Mouse (Mus musculus) hindbrain, embryonic 15.5 days (tissue): ENCODE data around the gene Pik3cd. TPM values are rescaled to one million over a fixed set of nuclear protein-coding genes. Genes with fewer than 3 reads are reported as not detected.
"Not testable (repeated sequence)": the region's sequence is repeated elsewhere in the genome, so short reads cannot be mapped to it uniquely, and the experiment has no call there.

Experiments
- ATAC-seq: fragments of 200-750 bp; cut with Nextera tagmentation; 2 replicates; pipeline ENCODE4 v1.8.0; 2017; ENCODE audit warnings: low read depth, moderate number of reproducible peaks, moderate TSS enrichment; ENCODE audit not compliant: low FRiP score
- H3K27ac ChIP-seq: fragments of 300-500 bp; sonication (generic); replicated peaks from 2 replicates; pipeline ENCODE4 v1.5.1; 2015; ENCODE audit warnings: mild to moderate bottlenecking, inconsistent platforms
- H3K27me3 ChIP-seq: fragments of 300-500 bp; sonication (generic); 2 replicates; pipeline ENCODE4 v1.6.1; 2015; ENCODE audit warnings: control low read depth, inconsistent platforms
- H3K36me3 ChIP-seq: fragments of 300-500 bp; sonication (generic); 2 replicates; pipeline ENCODE4 v1.6.1; 2015; ENCODE audit warnings: control low read depth, inconsistent platforms
- H3K4me1 ChIP-seq: fragments of 300-500 bp; sonication (generic); replicated peaks from 2 replicates; pipeline ENCODE4 v1.6.1; 2015; ENCODE audit warnings: control low read depth, inconsistent platforms
- H3K4me2 ChIP-seq: fragments of 300-500 bp; sonication (generic); 2 replicates; pipeline ENCODE4 v1.6.1; 2015; ENCODE audit warnings: moderate library complexity, mild to moderate bottlenecking, inconsistent platforms
- H3K4me3 ChIP-seq: fragments of 300-500 bp; sonication (generic); 2 replicates; pipeline ENCODE4 v1.5.1; 2015; ENCODE audit warnings: mild to moderate bottlenecking, inconsistent platforms
- H3K9ac ChIP-seq: fragments of 300-500 bp; sonication (generic); 2 replicates; pipeline ENCODE4 v1.6.1; 2015; ENCODE audit warnings: inconsistent platforms
- H3K9me3 ChIP-seq: fragments of 300-500 bp; sonication (generic); 2 replicates; pipeline ENCODE4 v1.6.1; 2016; ENCODE audit warnings: control low read depth, inconsistent platforms
- WGBS: fragments of 180-500 bp; shearing (Covaris S2); methylation state at CpG from one replicate; pipeline ENCODE4 v1.1.7; 2015; 5-methylcytosine and 5-hydroxymethylcytosine counted together
- polyA plus RNA-seq: library from polyadenylated mRNA; unstranded; fragments of >200 nt; fragmentation: Nextera tagmentation; extraction: Ambion mirVana; gene quantifications from 2 replicates; pipeline ENCODE4 v1.2.1, GENCODE M21; 2015

Gene Pik3cd
- polyA plus RNA-seq, result 15.3 and 16.6 TPM in 2 replicates

- Histone ChIP-seq H3K27ac (no peak within 1 kb of the TSS), H3K36me3 (no peaks in the 10 kb centered on the region), H3K4me3 (no peak within 1 kb of the TSS), H3K27me3 (peaks cover 13% of the 10 kb centered on the region; the same call in 1 of the 2 replicates), H3K9ac (no peak within 1 kb of the TSS), H3K4me2 (no peak within 1 kb of the TSS), H3K9me3 (no peaks in the 10 kb centered on the region), H3K4me1 (peaks cover 10% of the 10 kb centered on the region)
- 74% methylated on average over 19 of the region's 19 CpGs for WGBS
- no peak for ATAC-seq
These were observed at the start of gene Pik3cd for GRCm38 (mm10) chr4:149702210-149702979. Gene Pik3cd (minus strand): TSS chr4:149702571.

DNA sequence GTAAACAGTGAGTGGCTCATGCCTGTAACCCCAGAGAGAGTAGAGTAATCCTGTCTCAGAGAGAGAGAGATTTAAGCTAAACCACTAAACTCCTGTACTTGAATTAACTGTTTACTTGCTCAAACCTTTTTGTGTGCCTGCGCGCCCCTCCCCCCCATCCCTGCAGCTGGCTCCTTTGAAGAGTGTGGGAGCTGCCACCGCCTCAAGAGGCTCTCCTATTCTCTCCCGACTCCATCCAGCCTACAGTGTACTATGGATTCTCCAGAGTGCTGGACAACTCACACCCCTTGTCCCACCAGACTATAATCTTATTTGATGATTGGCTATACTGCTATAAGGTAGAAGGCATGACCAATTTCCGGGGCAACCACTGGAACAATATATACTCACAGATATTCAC is 48.3 kb upstream of the Pik3cd start:
- no peak overlapping the region for H3K9ac ChIP-seq
- no peak for ATAC-seq
- no peaks in the 10 kb centered on the region for H3K27me3 ChIP-seq
- H3K4me3 ChIP-seq, result no peak overlapping the region
- peaks cover 16% of the 10 kb centered on the region for H3K36me3 ChIP-seq
- no peak overlapping the region for H3K4me2 ChIP-seq
- H3K4me1 ChIP-seq, result peaks cover 9% of the 10 kb centered on the region; the same call in 1 of the 2 replicates
- WGBS, result 40% methylated on average over 5 of the region's 5 CpGs
- H3K9me3 ChIP-seq, result no peaks in the 10 kb centered on the region
- no peak overlapping the region for H3K27ac ChIP-seq

GRCm38 (mm10) chr4:149749663-149750015 is 47.3 kb upstream of the Pik3cd start:
- not testable (repeated sequence) for H3K27ac ChIP-seq, H3K4me3 ChIP-seq, ATAC-seq, H3K9ac ChIP-seq, H3K4me1 ChIP-seq, H3K27me3 ChIP-seq, H3K4me2 ChIP-seq, H3K9me3 ChIP-seq
- H3K36me3 ChIP-seq, result peaks cover 21% of the 10 kb centered on the region
- 94% methylated on average over 3 of the region's 3 CpGs for WGBS

DNA sequence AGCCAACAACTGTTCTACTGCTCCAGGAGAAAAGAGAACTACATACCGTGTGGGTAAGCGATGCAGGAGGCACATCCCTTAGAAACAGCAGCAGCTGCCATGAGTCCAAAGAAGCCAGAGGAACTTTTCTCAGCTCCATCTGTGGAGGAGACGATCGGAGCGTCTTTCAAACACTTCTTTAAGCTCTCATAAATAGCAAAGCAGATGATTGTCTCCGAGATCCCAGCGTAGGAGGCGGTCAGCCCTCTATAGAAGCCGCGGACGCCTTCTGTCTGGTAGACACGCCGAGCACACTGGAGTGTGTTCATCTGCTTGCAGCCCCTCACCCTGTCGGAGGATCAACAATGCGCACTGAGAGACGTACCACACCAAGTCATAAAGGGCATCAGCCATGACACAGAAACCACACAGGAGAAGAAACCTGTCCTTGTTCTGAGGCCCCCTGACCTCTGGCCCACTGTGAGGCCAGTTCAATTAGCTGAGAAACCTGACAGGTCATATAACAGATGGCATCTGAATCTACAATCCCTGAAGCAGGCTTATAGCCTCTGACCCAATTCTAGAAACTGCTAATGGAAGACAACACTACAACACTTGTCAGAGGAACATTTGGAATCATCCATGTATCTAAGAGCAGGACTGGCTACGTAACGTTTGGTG is 46.8 kb upstream of the Pik3cd start:
- no peak for ATAC-seq
- 85% methylated on average over 18 of the region's 18 CpGs for WGBS

DNA sequence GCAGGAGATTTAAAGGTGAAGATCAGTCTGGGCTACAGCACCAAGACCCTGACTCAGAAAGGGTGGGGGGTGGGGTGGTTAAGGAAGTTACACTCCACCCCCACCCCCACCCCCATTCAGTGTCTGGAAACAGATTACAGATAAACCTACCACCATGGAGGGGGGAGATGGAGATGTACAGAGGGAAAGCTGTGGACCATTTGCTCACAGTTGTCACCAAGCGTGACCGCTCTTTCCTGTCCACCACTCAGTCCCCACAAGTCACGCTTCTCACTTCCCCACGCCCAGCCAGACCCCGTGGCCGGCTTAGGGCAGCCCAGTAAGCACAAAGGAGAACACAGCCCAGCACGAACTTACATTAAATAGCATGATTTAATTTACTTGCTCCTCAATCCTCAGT is 41.7 kb upstream of the Pik3cd start:
- 88% methylated on average over 7 of the region's 7 CpGs for WGBS
- ATAC-seq, result no peak
- H3K9ac ChIP-seq, result no peak overlapping the region
- no peaks in the 10 kb centered on the region for H3K27me3 ChIP-seq
- H3K27ac ChIP-seq, result no peak overlapping the region
- no peaks in the 10 kb centered on the region for H3K9me3 ChIP-seq
- no peak overlapping the region for H3K4me2 ChIP-seq
- peaks cover 39% of the 10 kb centered on the region for H3K36me3 ChIP-seq
- no peak overlapping the region for H3K4me3 ChIP-seq
- H3K4me1 ChIP-seq, result no peaks in the 10 kb centered on the region

More for the DNA sequence above, 46.8 kb upstream of the Pik3cd start:
- Histone ChIP-seq H3K4me3 (no peak overlapping the region), H3K9me3 (no peaks in the 10 kb centered on the region), H3K27ac (no peak overlapping the region), H3K9ac (no peak overlapping the region), H3K4me2 (no peak overlapping the region), H3K27me3 (no peaks in the 10 kb centered on the region), H3K4me1 (peaks cover 9% of the 10 kb centered on the region; the same call in 1 of the 2 replicates), H3K36me3 (peaks cover 24% of the 10 kb centered on the region)

- Histone ChIP-seq H3K9me3 (no peaks in the 10 kb centered on the region), H3K27ac (no peak overlapping the region), H3K4me3 (no peak overlapping the region), H3K36me3 (peaks cover 33% of the 10 kb centered on the region), H3K4me1 (peaks cover 9% of the 10 kb centered on the region), H3K4me2 (no peak overlapping the region), H3K9ac (no peak overlapping the region), H3K27me3 (no peaks in the 10 kb centered on the region)
- ATAC-seq, result no peak
- 94% methylated on average over 14 of the region's 14 CpGs for WGBS
These were observed 39.7 kb upstream of the Pik3cd start for GRCm38 (mm10) chr4:149742011-149742530.

- H3K36me3 ChIP-seq, result peaks cover 27% of the 10 kb centered on the region
- peaks cover 26% of the 10 kb centered on the region for H3K4me1 ChIP-seq
- no peak overlapping the region for H3K27ac ChIP-seq
- no peak overlapping the region for H3K4me3 ChIP-seq
- 90% methylated on average over 7 of the region's 7 CpGs for WGBS
- H3K9me3 ChIP-seq, result no peaks in the 10 kb centered on the region
- H3K27me3 ChIP-seq, result no peaks in the 10 kb centered on the region
- no peak overlapping the region for H3K4me2 ChIP-seq
- no peak overlapping the region for H3K9ac ChIP-seq
- no peak for ATAC-seq
These were observed 37.9 kb upstream of the Pik3cd start for GRCm38 (mm10) chr4:149740301-149740700.

DNA sequence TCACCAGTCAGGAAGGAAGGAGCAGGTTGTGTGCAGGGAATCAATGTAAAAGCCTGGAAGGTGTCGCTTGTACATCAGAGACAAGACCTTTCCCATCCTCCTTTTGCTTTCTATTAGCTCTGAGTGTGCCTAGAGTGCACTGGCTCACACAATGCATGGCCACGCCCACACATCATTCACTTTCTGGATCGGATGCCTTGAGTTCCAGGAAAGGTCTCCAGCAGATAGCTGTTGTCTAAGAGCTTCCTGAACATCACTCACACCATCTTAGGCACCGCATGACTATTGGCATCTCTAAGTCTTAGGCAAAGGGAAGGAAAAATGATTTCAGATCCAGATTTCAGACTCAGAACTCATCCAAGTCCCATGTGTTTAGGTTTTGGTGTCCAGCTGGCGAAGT is 37.1 kb upstream of the Pik3cd start:
- Histone ChIP-seq H3K27me3 (no peaks in the 10 kb centered on the region), H3K9ac (no peak overlapping the region), H3K27ac (no peak overlapping the region), H3K4me2 (no peak overlapping the region), H3K36me3 (peaks cover 20% of the 10 kb centered on the region), H3K4me1 (peaks cover 35% of the 10 kb centered on the region), H3K9me3 (no peaks in the 10 kb centered on the region), H3K4me3 (no peak overlapping the region)
- 77% methylated on average over 5 of the region's 5 CpGs for WGBS
- ATAC-seq, result no peak

GRCm38 (mm10) chr4:149737383-149738324 is 35.3 kb upstream of the Pik3cd start, which contains the start of gene Tmem201:
Gene Tmem201 (minus strand): TSS chr4:149738044.
- Histone ChIP-seq H3K9ac (peak within 1 kb of the TSS; percentile 79), H3K9me3 (no peaks in the 10 kb centered on the region), H3K4me2 (peak within 1 kb of the TSS; percentile 82), H3K27me3 (no peaks in the 10 kb centered on the region), H3K4me3 (peak within 1 kb of the TSS; percentile 78), H3K4me1 (peaks cover 53% of the 10 kb centered on the region), H3K27ac (peak within 1 kb of the TSS; percentile 84), H3K36me3 (peaks cover 11% of the 10 kb centered on the region)
- WGBS, result under 1% methylated on average over 96 of the region's 97 CpGs
- peak; percentile 91 for ATAC-seq

DNA sequence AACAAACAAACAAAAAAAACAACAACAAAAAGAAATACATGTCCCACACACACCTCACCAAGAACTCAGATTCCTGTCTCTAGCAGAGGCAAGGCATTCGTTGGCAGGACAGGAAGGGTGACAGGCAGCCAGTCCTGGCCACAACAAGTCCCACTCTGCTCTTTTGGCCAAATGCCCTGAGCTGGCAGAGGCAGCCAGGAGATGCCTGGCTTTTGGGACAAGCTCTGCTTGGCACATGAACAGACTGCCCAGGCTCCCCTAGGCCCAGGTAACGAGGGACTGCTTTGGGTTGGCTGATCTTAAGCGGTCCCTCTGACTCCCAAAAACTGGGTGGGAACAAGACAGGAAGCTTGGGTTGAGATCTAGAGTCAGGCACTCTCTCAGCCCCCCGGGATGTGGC is 34.2 kb upstream of the Pik3cd start:
- 43% methylated on average over 4 of the region's 4 CpGs for WGBS
- no peak for ATAC-seq

DNA sequence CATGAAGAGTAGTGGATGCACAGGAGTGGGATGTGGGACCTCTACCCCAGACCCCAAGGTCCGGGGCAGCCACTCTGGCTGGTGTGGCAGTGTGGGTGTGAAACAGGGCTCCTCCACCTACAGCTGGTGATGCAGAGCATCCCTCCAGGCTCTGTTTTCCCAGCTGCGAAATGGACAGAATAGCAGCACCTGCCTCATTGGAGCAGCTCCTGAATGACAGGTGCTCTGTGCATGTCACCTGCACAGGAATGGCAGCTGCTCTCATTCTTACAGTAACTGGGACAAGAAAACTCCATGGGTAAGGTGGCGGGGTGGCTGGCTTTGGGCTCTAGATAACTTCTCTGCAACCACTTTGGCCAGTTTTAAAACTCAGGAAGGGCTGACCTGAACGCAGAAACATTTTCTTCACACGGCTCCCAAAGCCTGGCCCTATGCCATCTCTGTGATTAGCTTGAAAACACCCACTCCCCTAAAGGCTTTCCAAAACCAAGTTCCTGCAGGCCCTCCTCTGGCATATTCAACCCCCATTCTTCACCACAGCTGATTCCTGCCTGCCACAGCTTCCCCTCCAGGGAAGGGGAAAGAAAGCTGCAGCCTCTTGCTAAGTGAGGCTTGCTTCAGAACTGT is 33.4 kb upstream of the Pik3cd start:
- no peaks in the 10 kb centered on the region for H3K9me3 ChIP-seq
- H3K9ac ChIP-seq, result no peak overlapping the region; the same call in 1 of the 2 replicates
- ATAC-seq, result no peak
- no peaks in the 10 kb centered on the region for H3K27me3 ChIP-seq
- 74% methylated on average over 5 of the region's 5 CpGs for WGBS
- no peak overlapping the region for H3K27ac ChIP-seq
- H3K4me2 ChIP-seq, result peak overlapping the region; percentile 82
- H3K36me3 ChIP-seq, result peaks cover 5% of the 10 kb centered on the region
- H3K4me3 ChIP-seq, result no peak overlapping the region
- H3K4me1 ChIP-seq, result peaks cover 58% of the 10 kb centered on the region

More for the DNA sequence above, 34.2 kb upstream of the Pik3cd start:
- peaks cover 58% of the 10 kb centered on the region for H3K4me1 ChIP-seq
- H3K9ac ChIP-seq, result peak overlapping the region; percentile 79
- peak overlapping the region; percentile 78 for H3K4me3 ChIP-seq
- no peaks in the 10 kb centered on the region for H3K27me3 ChIP-seq
- 0 out of 2 replicates have a peak, but pooled peaks cover 8% of the 10 kb centered on the region for H3K36me3 ChIP-seq
- H3K9me3 ChIP-seq, result no peaks in the 10 kb centered on the region
- peak overlapping the region; percentile 82 for H3K4me2 ChIP-seq
- 0 out of 2 replicates have a peak overlapping the region, but pooled peaks have one; percentile 84 for H3K27ac ChIP-seq
